Mouse (Mus musculus): ENCODE results near the gene Chaf1b.

Chaf1b gene

DNA sequence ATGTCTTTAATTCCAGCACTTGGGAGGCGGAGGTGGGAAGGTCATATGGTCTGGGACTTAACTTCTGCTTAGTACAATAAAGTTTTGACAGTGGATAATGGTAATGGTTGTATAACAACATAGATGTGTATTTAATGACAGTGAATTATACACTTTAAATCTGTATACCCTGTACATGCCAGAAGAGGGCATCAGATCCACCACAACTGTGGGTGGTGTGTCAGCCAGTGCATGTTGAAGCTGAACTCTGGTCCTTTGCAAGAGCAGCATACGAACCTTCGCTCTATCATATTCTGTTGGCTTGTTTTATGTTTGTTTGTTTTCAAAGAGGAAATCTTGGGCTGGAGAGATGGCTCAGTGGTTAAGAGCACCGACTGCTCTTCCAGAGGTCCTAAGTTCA is 63.7 kb downstream of the Chaf1b start:
- no peak for DNase-seq (ENCODE audit: low spot score)
